ENCODE assay signal across 1 mouse cellular context in genomic region chr1:58392652-58393283, GRCm38 (mm10).
TF ChIP-seq lines count a peak whose summit lies in the region.

Gene Bzw1, plus strand, starts transcription at chr1:58392898.

TF ChIP-seq in CH12.LX, 34 proteins besides CTCF, POLR2A, EP300 and RAD21 (continued from another document):
- TF ChIP-seq BHLHE40 (IDR thresholded peaks at IDR 0.05; ENCODE audit: low read depth, low read length) (no peak), IRF4 (IDR thresholded peaks at IDR 0.05; ENCODE audit: low read depth, low read length) (peak; percentile 33; the same call in 1 of the 2 replicates), TCF12 (IDR thresholded peaks at IDR 0.05; ENCODE audit: low read depth, low read length) (peak; percentile 78; the same call in 1 of the 2 replicates), TBP (conservative IDR thresholded peaks at IDR 0.05; ENCODE audit: low read depth, low read length) (no peak; the same call in none of the 2 replicates), JUND (conservative IDR thresholded peaks at IDR 0.05; ENCODE audit: low read depth, low read length) (no peak), ELF1 (IDR thresholded peaks at IDR 0.05; ENCODE audit: low read depth, low read length) (peak; percentile 82; the same call in 1 of the 2 replicates), MAZ (IDR thresholded peaks at IDR 0.05; ENCODE audit: low read depth, low read length) (peak; percentile 94), MXI1 (IDR thresholded peaks at IDR 0.05; ENCODE audit: low read depth, low read length) (no peak; the same call in 1 of the 2 replicates), NRF1 (IDR thresholded peaks at IDR 0.05; ENCODE audit: low read depth, low read length) (no peak), UBTF (IDR thresholded peaks at IDR 0.05; ENCODE audit: low read depth, low read length) (0 out of 2 replicates have a peak, but pooled peaks have one; percentile 69)
